Mouse (Mus musculus): ENCODE measurements at regions not wholly inside any gene's neighbourhood (a gene's known extent, or its start where the extent isn't known, plus 50 kb on each side); places are given as distances from the start of the nearest gene placed in this dataset.

GRCm38 (mm10) chr9:34334112-34334511 lies 151.6 kb upstream of the Kirrel3 start:
- no peaks in the 10 kb centered on the region for H3K4me1 ChIP-seq (ENCODE audit: control insufficient read depth, insufficient read depth, low read length)
- TF ChIP-seq POLR2A (IDR thresholded peaks at IDR 0.05; ENCODE audit: insufficient read depth, low read depth, low read length), result no peak
- no peak for TF ChIP-seq EP300 (IDR thresholded peaks at IDR 0.05; ENCODE audit: insufficient read depth, low read depth, low read length)
- TF ChIP-seq CTCF (IDR thresholded peaks at IDR 0.05), result no peak
- no peak overlapping the region for H3K9ac ChIP-seq (ENCODE audit: low read depth, low read length)
- no peaks in the 10 kb centered on the region for H3K27me3 ChIP-seq (ENCODE audit: control insufficient read depth, insufficient read depth, low read length)
- H3K79me2 ChIP-seq (replicated peaks; ENCODE audit: control insufficient read depth, insufficient read depth, low read length), result no peaks in the 10 kb centered on the region
- DNase-seq, result no peak
- H3K4me3 ChIP-seq, result no peak overlapping the region
- H3K27ac ChIP-seq, result no peak overlapping the region
- intact Hi-C loops (cut with DNase I), result no loop called here
- H3K36me3 ChIP-seq (ENCODE audit: control insufficient read depth, insufficient read depth, low read length), result no peaks in the 10 kb centered on the region

GRCm38 (mm10) chr9:34334555-34335468 lies 150.9 kb upstream of the Kirrel3 start:
- no peak overlapping the region for H3K27ac ChIP-seq
- no peak overlapping the region for H3K9ac ChIP-seq (ENCODE audit: low read depth, low read length)
- H3K79me2 ChIP-seq (replicated peaks; ENCODE audit: control insufficient read depth, insufficient read depth, low read length), result no peaks in the 10 kb centered on the region
- H3K27me3 ChIP-seq (ENCODE audit: control insufficient read depth, insufficient read depth, low read length), result no peaks in the 10 kb centered on the region
- no peak for DNase-seq
- H3K4me3 ChIP-seq, result no peak overlapping the region
- no peaks in the 10 kb centered on the region for H3K4me1 ChIP-seq (ENCODE audit: control insufficient read depth, insufficient read depth, low read length)
- H3K36me3 ChIP-seq (ENCODE audit: control insufficient read depth, insufficient read depth, low read length), result no peaks in the 10 kb centered on the region
- intact Hi-C loops (cut with DNase I), result no loop called here
- no peak for TF ChIP-seq POLR2A (IDR thresholded peaks at IDR 0.05; ENCODE audit: insufficient read depth, low read depth, low read length)
- TF ChIP-seq CTCF (IDR thresholded peaks at IDR 0.05), result no peak
- TF ChIP-seq EP300 (IDR thresholded peaks at IDR 0.05; ENCODE audit: insufficient read depth, low read depth, low read length), result no peak
- WGBS, result 79% methylated on average over 7 of the region's 7 CpGs

- no peak overlapping the region for H3K27ac ChIP-seq
- H3K79me2 ChIP-seq (replicated peaks; ENCODE audit: control insufficient read depth, insufficient read depth, low read length), result no peaks in the 10 kb centered on the region
- DNase-seq, result no peak
- no peaks in the 10 kb centered on the region for H3K4me1 ChIP-seq (ENCODE audit: control insufficient read depth, insufficient read depth, low read length)
- 60% methylated on average over 2 of the region's 2 CpGs for WGBS
- H3K9ac ChIP-seq (ENCODE audit: low read depth, low read length), result no peak overlapping the region
- H3K4me3 ChIP-seq, result no peak overlapping the region
- no peaks in the 10 kb centered on the region for H3K36me3 ChIP-seq (ENCODE audit: control insufficient read depth, insufficient read depth, low read length)
- intact Hi-C loops (cut with DNase I), result no loop called here
- TF ChIP-seq CTCF (IDR thresholded peaks at IDR 0.05) (no peak), EP300 (IDR thresholded peaks at IDR 0.05; ENCODE audit: insufficient read depth, low read depth, low read length) (no peak), POLR2A (IDR thresholded peaks at IDR 0.05; ENCODE audit: insufficient read depth, low read depth, low read length) (no peak)
- no peaks in the 10 kb centered on the region for H3K27me3 ChIP-seq (ENCODE audit: control insufficient read depth, insufficient read depth, low read length)
Observed at GRCm38 (mm10) chr9:34348442-34348841, 137.3 kb upstream of the Kirrel3 start.

- Histone ChIP-seq H3K27ac (no peak overlapping the region), H3K4me3 (no peak overlapping the region), H3K79me2 (replicated peaks; ENCODE audit: control insufficient read depth, insufficient read depth, low read length) (no peaks in the 10 kb centered on the region), H3K36me3 (ENCODE audit: control insufficient read depth, insufficient read depth, low read length) (no peaks in the 10 kb centered on the region), H3K9ac (ENCODE audit: low read depth, low read length) (no peak overlapping the region), H3K4me1 (ENCODE audit: control insufficient read depth, insufficient read depth, low read length) (no peaks in the 10 kb centered on the region), H3K27me3 (ENCODE audit: control insufficient read depth, insufficient read depth, low read length) (no peaks in the 10 kb centered on the region)
- no peak for DNase-seq
- TF ChIP-seq CTCF (IDR thresholded peaks at IDR 0.05) (no peak), POLR2A (IDR thresholded peaks at IDR 0.05; ENCODE audit: insufficient read depth, low read depth, low read length) (no peak), EP300 (IDR thresholded peaks at IDR 0.05; ENCODE audit: insufficient read depth, low read depth, low read length) (no peak)
- intact Hi-C loops (cut with DNase I), result no loop called here
- WGBS, result 50% methylated on average over 3 of the region's 3 CpGs
Observed at GRCm38 (mm10) chr9:34349997-34350396, 135.7 kb upstream of the Kirrel3 start.

- Histone ChIP-seq H3K4me3 (no peak overlapping the region), H3K36me3 (ENCODE audit: control insufficient read depth, insufficient read depth, low read length) (no peaks in the 10 kb centered on the region), H3K4me1 (ENCODE audit: control insufficient read depth, insufficient read depth, low read length) (no peaks in the 10 kb centered on the region), H3K27me3 (ENCODE audit: control insufficient read depth, insufficient read depth, low read length) (no peaks in the 10 kb centered on the region), H3K27ac (no peak overlapping the region), H3K9ac (ENCODE audit: low read depth, low read length) (no peak overlapping the region), H3K79me2 (replicated peaks; ENCODE audit: control insufficient read depth, insufficient read depth, low read length) (no peaks in the 10 kb centered on the region)
- 71% methylated on average over 9 of the region's 9 CpGs for WGBS
- no peak for TF ChIP-seq CTCF (IDR thresholded peaks at IDR 0.05)
- intact Hi-C loops (cut with DNase I), result no loop called here
- DNase-seq, result peak in 1 of 2 experiments; percentile 5
Observed at GRCm38 (mm10) chr9:34353744-34354143, 131.9 kb upstream of the Kirrel3 start.

- H3K4me3 ChIP-seq, result no peak overlapping the region
- H3K27ac ChIP-seq, result no peak overlapping the region
- H3K9ac ChIP-seq (ENCODE audit: low read depth, low read length), result no peak overlapping the region
- TF ChIP-seq POLR2A (IDR thresholded peaks at IDR 0.05; ENCODE audit: insufficient read depth, low read depth, low read length) (no peak), CTCF (IDR thresholded peaks at IDR 0.05) (no peak), EP300 (IDR thresholded peaks at IDR 0.05; ENCODE audit: insufficient read depth, low read depth, low read length) (no peak)
- no peak for DNase-seq
- no peaks in the 10 kb centered on the region for H3K27me3 ChIP-seq (ENCODE audit: control insufficient read depth, insufficient read depth, low read length)
- H3K36me3 ChIP-seq (ENCODE audit: control insufficient read depth, insufficient read depth, low read length), result no peaks in the 10 kb centered on the region
- no peaks in the 10 kb centered on the region for H3K4me1 ChIP-seq (ENCODE audit: control insufficient read depth, insufficient read depth, low read length)
- WGBS, result 84% methylated on average over 6 of the region's 6 CpGs
- intact Hi-C loops (cut with DNase I), result no loop called here
- no peaks in the 10 kb centered on the region for H3K79me2 ChIP-seq (replicated peaks; ENCODE audit: control insufficient read depth, insufficient read depth, low read length)
Observed at GRCm38 (mm10) chr9:34354723-34355316, 130.9 kb upstream of the Kirrel3 start.
